Mouse (Mus musculus) heart, embryonic 12.5 days (tissue): ENCODE data around the gene Zfp518a. TPM values are rescaled to one million over a fixed set of nuclear protein-coding genes. Genes with fewer than 3 reads are reported as not detected.

Experiments used
- ATAC-seq: fragments of 200-750 bp; cut with Nextera tagmentation; 2 replicates; pipeline ENCODE4 v1.8.0; 2017; ENCODE audit warnings: moderate TSS enrichment, moderate library complexity; ENCODE audit not compliant: insufficient number of reproducible peaks, low FRiP score
- H3K27ac ChIP-seq: fragments of 300-500 bp; sonication (generic); 2 replicates; pipeline ENCODE4 v1.5.1; 2016; ENCODE audit warnings: mild to moderate bottlenecking, moderate library complexity; ENCODE audit not compliant: poor library complexity, severe bottlenecking
- H3K27me3 ChIP-seq: fragments of 300-500 bp; sonication (generic); replicated peaks from 2 replicates; pipeline ENCODE4 v1.6.1; 2016; ENCODE audit warnings: mild to moderate bottlenecking, moderate library complexity
- H3K36me3 ChIP-seq: fragments of 300-500 bp; sonication (generic); 2 replicates; pipeline ENCODE4 v1.6.1; 2016; ENCODE audit warnings: mild to moderate bottlenecking, moderate library complexity
- H3K4me1 ChIP-seq: fragments of 300-500 bp; sonication (generic); replicated peaks from 2 replicates; pipeline ENCODE4 v1.6.1; 2016; ENCODE audit warnings: mild to moderate bottlenecking
- H3K4me2 ChIP-seq: fragments of 300-500 bp; sonication (generic); 2 replicates; pipeline ENCODE4 v1.6.1; 2016; ENCODE audit warnings: mild to moderate bottlenecking, moderate library complexity
- H3K4me3 ChIP-seq: fragments of 300-500 bp; sonication (generic); 2 replicates; pipeline ENCODE4 v1.5.1; 2016; ENCODE audit warnings: mild to moderate bottlenecking
- H3K9ac ChIP-seq: fragments of 300-500 bp; sonication (generic); 2 replicates; pipeline ENCODE4 v1.6.1; 2016; ENCODE audit warnings: mild to moderate bottlenecking, moderate library complexity
- H3K9me3 ChIP-seq: fragments of 300-500 bp; sonication (generic); replicated peaks from 2 replicates; pipeline ENCODE4 v1.6.1; 2016; ENCODE audit warnings: mild to moderate bottlenecking, moderate library complexity
- WGBS: fragments of 180-500 bp; shearing (Covaris S2); methylation state at CpG from one replicate; pipeline ENCODE4 v1.1.7; 2016; 5-methylcytosine and 5-hydroxymethylcytosine counted together
- polyA plus RNA-seq: library from polyadenylated mRNA; unstranded; fragments of >200 nt; fragmentation: Nextera tagmentation; extraction: Ambion mirVana; gene quantifications from 2 replicates; pipeline ENCODE4 v1.2.1, GENCODE M21; 2016

Gene Zfp518a
- polyA plus RNA-seq = 9.2 and 11.8 TPM in 2 replicates

GRCm38 (mm10) chr19:40894519-40895392, at the start of gene Zfp518a:
TSS of gene Zfp518a (plus strand) at chr19:40894705.
- peak; percentile 92 for ATAC-seq
- under 1% methylated on average over 87 of the region's 89 CpGs for WGBS
- Histone ChIP-seq H3K9me3 (peaks cover 7% of the 10 kb centered on the region; the same call in 1 of the 2 replicates), H3K27me3 (peaks cover 22% of the 10 kb centered on the region), H3K36me3 (no peaks in the 10 kb centered on the region), H3K4me1 (no peaks in the 10 kb centered on the region), H3K27ac (peak within 1 kb of the TSS; percentile 86), H3K4me2 (peak within 1 kb of the TSS; percentile 76), H3K9ac (peak within 1 kb of the TSS; percentile 66), H3K4me3 (peak within 1 kb of the TSS; percentile 78)

DNA sequence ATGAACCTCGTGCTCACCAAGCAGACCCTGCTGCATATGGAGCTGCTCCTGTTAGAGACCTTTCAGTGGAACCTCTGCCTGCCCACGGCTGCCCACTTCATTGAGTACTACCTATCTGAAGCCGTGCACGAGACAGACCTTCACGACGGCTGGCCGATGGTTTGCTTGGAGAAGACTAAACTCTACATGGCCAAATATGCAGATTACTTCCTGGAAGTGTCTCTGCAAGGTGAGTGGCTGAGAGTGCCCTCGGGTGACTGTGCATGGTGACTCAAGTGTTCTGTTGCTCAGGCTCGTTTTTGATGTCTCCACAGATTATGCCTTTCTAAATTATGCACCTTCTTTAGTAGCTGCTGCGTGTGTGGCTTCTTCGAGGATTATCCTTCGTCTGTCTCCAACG, 49.8 kb upstream of the Zfp518a start:
- no peaks in the 10 kb centered on the region for H3K27me3 ChIP-seq
- H3K9me3 ChIP-seq = no peaks in the 10 kb centered on the region
- no peak overlapping the region for H3K4me2 ChIP-seq
- no peak overlapping the region for H3K27ac ChIP-seq
- no peaks in the 10 kb centered on the region; the same call in none of the 2 replicates for H3K4me1 ChIP-seq
- peaks cover 69% of the 10 kb centered on the region for H3K36me3 ChIP-seq
- H3K9ac ChIP-seq = no peak overlapping the region
- ATAC-seq = no peak
- no peak overlapping the region for H3K4me3 ChIP-seq
- WGBS = 86% methylated on average over 13 of the region's 13 CpGs

- no peaks in the 10 kb centered on the region; the same call in 1 of the 2 replicates for H3K4me1 ChIP-seq
- ATAC-seq = no peak
- no peak overlapping the region for H3K27ac ChIP-seq
- no peaks in the 10 kb centered on the region for H3K27me3 ChIP-seq
- no peak overlapping the region for H3K9ac ChIP-seq
- WGBS = 83% methylated on average over 12 of the region's 12 CpGs
- H3K36me3 ChIP-seq = peaks cover 41% of the 10 kb centered on the region
- H3K9me3 ChIP-seq = no peaks in the 10 kb centered on the region
- H3K4me2 ChIP-seq = no peak overlapping the region
- no peak overlapping the region for H3K4me3 ChIP-seq
Observed at GRCm38 (mm10) chr19:40849391-40849790, 45.1 kb upstream of the Zfp518a start.

DNA sequence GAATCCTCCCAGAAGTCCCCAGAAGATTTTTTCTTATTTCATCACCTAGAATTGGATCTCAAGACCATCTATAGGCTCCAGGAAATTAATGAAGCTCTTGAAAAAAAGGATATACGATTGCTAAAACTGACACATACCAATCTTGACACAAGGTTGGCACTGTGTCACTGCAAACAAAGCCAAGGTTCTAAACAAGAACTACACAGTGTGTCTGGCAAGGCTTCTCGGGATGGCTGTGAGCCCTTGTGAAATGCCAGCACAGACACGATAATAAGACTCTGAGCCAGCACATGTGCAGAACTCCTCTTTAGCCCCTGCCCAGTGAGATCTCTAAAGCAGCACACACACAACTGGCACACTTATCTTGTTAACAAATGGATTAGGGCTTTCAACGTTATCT, 35.0 kb upstream of the Zfp518a start:
- no peak overlapping the region for H3K27ac ChIP-seq
- H3K4me2 ChIP-seq = no peak overlapping the region
- H3K36me3 ChIP-seq = no peaks in the 10 kb centered on the region
- 37% methylated on average over 4 of the region's 4 CpGs for WGBS
- no peak overlapping the region for H3K9ac ChIP-seq
- no peak overlapping the region for H3K4me3 ChIP-seq
- 0 out of 2 replicates have a peak, but pooled peaks cover 3% of the 10 kb centered on the region for H3K4me1 ChIP-seq
- H3K27me3 ChIP-seq = 0 out of 2 replicates have a peak, but pooled peaks cover 6% of the 10 kb centered on the region
- no peaks in the 10 kb centered on the region for H3K9me3 ChIP-seq
- no peak for ATAC-seq

- Histone ChIP-seq H3K4me2 (no peak overlapping the region), H3K4me3 (no peak overlapping the region), H3K27me3 (peaks cover 32% of the 10 kb centered on the region), H3K36me3 (no peaks in the 10 kb centered on the region), H3K27ac (no peak overlapping the region), H3K4me1 (no peaks in the 10 kb centered on the region), H3K9ac (no peak overlapping the region), H3K9me3 (no peaks in the 10 kb centered on the region)
- ATAC-seq = no peak
- 27% methylated on average over 5 of the region's 5 CpGs for WGBS
Observed at GRCm38 (mm10) chr19:40868284-40868683, 26.2 kb upstream of the Zfp518a start.

DNA sequence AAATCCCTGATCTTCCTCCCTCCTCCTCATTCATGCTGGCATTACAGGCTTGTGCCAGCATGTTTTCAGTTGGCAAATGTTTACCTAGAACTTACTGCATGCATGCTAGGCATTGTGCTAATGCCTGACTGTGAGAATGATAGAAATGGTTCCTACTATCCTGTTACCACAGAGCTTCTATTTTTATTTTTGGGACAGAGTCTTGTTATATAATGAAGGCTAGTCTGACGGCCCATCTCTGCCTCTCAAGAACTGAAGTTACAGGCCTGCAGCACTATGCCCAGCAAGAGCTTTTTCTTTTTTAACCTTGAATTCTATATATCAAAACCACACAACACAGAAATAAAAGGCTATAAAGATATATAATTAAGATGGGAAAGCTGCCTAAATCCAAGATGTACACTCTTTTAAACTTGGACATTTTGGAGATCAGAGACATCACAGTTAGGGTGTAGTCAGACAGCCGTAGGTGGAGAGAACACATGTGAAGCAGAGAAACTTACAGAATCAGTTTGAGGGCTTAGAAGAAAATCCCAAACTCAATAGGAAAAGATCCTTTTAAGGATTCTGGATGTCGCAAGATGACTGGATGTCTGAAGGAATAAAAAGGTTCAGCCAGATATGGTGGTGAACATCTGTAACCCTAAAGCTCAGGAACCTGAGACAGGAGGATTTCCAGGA, 24.9 kb upstream of the Zfp518a start:
- no peak overlapping the region for H3K4me2 ChIP-seq
- 81% methylated on average over 3 of the region's 3 CpGs for WGBS
- H3K4me3 ChIP-seq = no peak overlapping the region
- no peak overlapping the region for H3K9ac ChIP-seq
- H3K27me3 ChIP-seq = peaks cover 37% of the 10 kb centered on the region
- H3K27ac ChIP-seq = no peak overlapping the region
- H3K36me3 ChIP-seq = no peaks in the 10 kb centered on the region
- no peak for ATAC-seq
- no peaks in the 10 kb centered on the region for H3K9me3 ChIP-seq
- H3K4me1 ChIP-seq = no peaks in the 10 kb centered on the region

- Histone ChIP-seq H3K9ac (peak overlapping the region; percentile 52), H3K36me3 (no peaks in the 10 kb centered on the region), H3K27me3 (peaks cover 47% of the 10 kb centered on the region), H3K27ac (peak overlapping the region; percentile 73), H3K4me1 (no peaks in the 10 kb centered on the region), H3K9me3 (no peaks in the 10 kb centered on the region), H3K4me3 (peak overlapping the region; percentile 63), H3K4me2 (peak overlapping the region; percentile 73)
- ATAC-seq = peak; percentile 95
- 3% methylated on average over 51 of the region's 51 CpGs for WGBS
Observed at GRCm38 (mm10) chr19:40872955-40873665, 21.4 kb upstream of the Zfp518a start.

DNA sequence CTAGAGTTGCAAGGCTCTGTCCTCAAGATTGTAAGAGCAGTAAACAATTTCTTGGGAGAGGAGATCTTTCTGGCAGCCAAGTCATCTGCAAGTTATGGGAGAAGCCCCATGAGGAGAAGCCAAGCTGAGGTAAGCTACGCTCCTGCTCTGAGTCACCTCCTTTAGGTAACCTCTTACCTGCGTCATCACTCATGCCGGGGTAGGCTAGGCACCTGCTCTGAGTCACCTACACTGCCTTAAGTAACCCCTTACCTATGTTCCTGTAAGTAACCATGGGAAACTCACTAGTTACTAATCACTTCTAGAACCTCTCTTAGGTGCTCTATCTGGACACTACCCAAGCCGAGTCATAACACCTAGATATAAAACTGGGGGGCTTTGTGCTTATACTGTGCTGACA, 12.8 kb upstream of the Zfp518a start:
- Histone ChIP-seq H3K36me3 (no peaks in the 10 kb centered on the region), H3K4me3 (no peak overlapping the region), H3K27ac (no peak overlapping the region), H3K27me3 (peaks cover 65% of the 10 kb centered on the region), H3K9me3 (no peaks in the 10 kb centered on the region), H3K4me1 (no peaks in the 10 kb centered on the region), H3K4me2 (no peak overlapping the region), H3K9ac (no peak overlapping the region)
- no peak for ATAC-seq
- 88% methylated on average over 4 of the region's 4 CpGs for WGBS

- ATAC-seq = no peak
- Histone ChIP-seq H3K4me2 (no peak overlapping the region), H3K4me3 (no peak overlapping the region), H3K9ac (no peak overlapping the region), H3K27me3 (peaks cover 56% of the 10 kb centered on the region), H3K27ac (no peak overlapping the region), H3K36me3 (no peaks in the 10 kb centered on the region), H3K9me3 (peaks cover 3% of the 10 kb centered on the region; the same call in 1 of the 2 replicates), H3K4me1 (no peaks in the 10 kb centered on the region)
- WGBS = 76% methylated on average over 1 of the region's 1 CpGs
Observed at GRCm38 (mm10) chr19:40888887-40889286, 5.6 kb upstream of the Zfp518a start.

DNA sequence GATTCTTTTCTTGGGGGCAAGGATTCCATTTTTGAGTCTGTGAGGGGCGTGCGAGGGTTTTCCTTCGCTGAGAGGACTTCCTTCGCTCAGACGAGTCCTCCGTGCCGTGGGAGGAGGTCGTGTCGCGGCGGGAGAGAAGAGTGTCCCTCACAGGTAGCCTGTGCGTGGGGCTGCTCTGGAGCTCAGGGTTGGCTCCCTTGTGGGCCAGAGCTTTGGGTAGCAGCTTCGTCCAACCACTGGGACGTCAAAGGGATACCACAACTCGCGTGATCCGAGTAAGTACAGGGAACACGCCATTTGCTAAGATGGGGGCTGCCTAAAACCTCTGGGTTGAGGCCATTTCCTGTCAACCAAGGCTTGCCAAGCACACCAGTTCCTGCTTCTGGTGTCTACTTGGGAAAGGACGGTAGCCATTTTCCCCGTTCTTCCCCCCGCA, 416 bp upstream of the Zfp518a start:
- peak overlapping the region; percentile 66 for H3K9ac ChIP-seq
- no peaks in the 10 kb centered on the region for H3K36me3 ChIP-seq
- ATAC-seq = 0 out of 2 replicates have a peak, but pooled peaks have one; percentile 20
- WGBS = 51% methylated on average over 21 of the region's 21 CpGs
- peaks cover 7% of the 10 kb centered on the region; the same call in 1 of the 2 replicates for H3K9me3 ChIP-seq
- H3K27ac ChIP-seq = peak overlapping the region; percentile 86
- H3K4me2 ChIP-seq = peak overlapping the region; percentile 76
- H3K27me3 ChIP-seq = peaks cover 26% of the 10 kb centered on the region
- H3K4me3 ChIP-seq = peak overlapping the region; percentile 78
- H3K4me1 ChIP-seq = no peaks in the 10 kb centered on the region

- Histone ChIP-seq H3K27ac (peak overlapping the region; percentile 86), H3K9ac (peak overlapping the region; percentile 66), H3K9me3 (peaks cover 7% of the 10 kb centered on the region; the same call in 1 of the 2 replicates), H3K36me3 (no peaks in the 10 kb centered on the region), H3K4me1 (no peaks in the 10 kb centered on the region), H3K4me2 (peak overlapping the region; percentile 76), H3K4me3 (peak overlapping the region; percentile 78), H3K27me3 (peaks cover 19% of the 10 kb centered on the region)
- no peak for ATAC-seq
- WGBS = under 1% methylated on average over 6 of the region's 6 CpGs
Observed at GRCm38 (mm10) chr19:40895393-40895703, 843 bp downstream of the Zfp518a start.
